Mouse (Mus musculus) granulocyte monocyte progenitor cell, adult 5-6 weeks (primary cell): ENCODE data around the gene B4galnt2. TPM values are rescaled to one million over a fixed set of nuclear protein-coding genes. Genes with fewer than 3 reads are reported as not detected.
"Not testable (repeated sequence)": the region's sequence is repeated elsewhere in the genome, so short reads cannot be mapped to it uniquely, and the experiment has no call there.

ENCODE experiments used
- ATAC-seq: replicated peaks from 2 replicates; pipeline ENCODE4 v1.8.0; 2016; ENCODE audit warnings: mild to moderate bottlenecking, moderate TSS enrichment, inconsistent platforms; ENCODE audit not compliant: poor library complexity, severe bottlenecking
- total RNA-seq, 2 experiments: library from RNA; stranded (forward) in 1 of 2; stranded (reverse) in 1 of 2; fragments of 200-712, 200-1000 nt in 1 of 2; fragments of >200 nt in 1 of 2; fragmentation: Nextera tagmentation in 1 of 2; gene quantifications; 2 replicates each; pipeline ENCODE4 v1.2.3; 2014 to 2017

B4galnt2 gene
- total RNA-seq, 2 experiments from 2014 or later = not detected

DNA sequence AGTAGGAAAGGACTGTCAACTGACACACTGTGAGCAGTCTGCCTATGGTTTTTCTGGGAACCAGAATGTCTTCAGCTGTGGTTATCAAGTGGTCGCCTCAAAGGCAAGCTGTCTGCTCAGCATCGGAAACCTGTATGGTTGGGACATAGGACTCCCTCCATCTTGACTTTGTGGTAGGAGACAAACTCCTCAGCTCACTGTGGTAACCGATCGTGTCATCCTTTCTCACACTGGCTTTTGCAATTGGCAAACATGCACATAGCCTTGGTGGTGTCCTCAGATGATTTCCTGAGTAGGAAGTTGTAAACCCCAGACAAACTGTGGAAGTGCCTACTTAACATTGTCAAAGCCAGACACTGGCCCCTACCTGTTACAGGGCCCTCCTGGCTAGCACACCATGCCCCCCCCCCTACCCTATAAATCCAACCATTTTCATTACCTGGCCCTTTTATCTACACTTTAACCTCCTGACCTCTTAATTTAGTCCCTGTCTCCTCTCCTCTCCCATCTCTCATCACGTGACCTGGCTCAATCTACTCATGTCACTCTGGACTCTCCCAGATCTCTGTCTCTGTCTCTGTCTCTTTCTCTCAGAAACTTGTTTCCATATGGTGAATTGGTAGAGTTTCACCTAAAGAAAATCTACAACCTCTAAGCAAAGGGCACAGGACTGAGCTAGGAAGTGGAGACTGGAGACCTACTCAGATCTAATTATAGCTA is 6.7 kb downstream of the B4galnt2 start:
- peak; percentile 97 for ATAC-seq

DNA sequence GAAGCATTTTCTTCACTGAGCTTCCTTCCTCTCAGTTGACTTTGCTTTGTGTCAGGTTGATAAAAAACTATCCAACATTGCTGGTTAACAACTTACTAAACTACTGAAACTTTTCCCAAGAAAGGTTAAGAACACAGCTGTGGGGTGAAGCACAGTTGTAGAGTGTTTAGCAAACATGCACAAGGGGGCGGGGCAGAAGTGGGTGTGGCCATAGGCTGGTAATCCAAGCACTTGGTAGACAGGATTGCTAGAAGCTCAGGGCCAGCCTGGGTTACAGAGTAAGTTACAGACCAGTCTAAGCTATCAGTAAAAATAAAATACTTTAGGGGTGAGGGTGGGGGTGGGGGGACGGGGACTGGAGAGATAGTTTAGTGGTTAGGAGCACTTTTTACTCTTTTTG is 10.4 kb downstream of the B4galnt2 start:
- ATAC-seq = no peak

DNA sequence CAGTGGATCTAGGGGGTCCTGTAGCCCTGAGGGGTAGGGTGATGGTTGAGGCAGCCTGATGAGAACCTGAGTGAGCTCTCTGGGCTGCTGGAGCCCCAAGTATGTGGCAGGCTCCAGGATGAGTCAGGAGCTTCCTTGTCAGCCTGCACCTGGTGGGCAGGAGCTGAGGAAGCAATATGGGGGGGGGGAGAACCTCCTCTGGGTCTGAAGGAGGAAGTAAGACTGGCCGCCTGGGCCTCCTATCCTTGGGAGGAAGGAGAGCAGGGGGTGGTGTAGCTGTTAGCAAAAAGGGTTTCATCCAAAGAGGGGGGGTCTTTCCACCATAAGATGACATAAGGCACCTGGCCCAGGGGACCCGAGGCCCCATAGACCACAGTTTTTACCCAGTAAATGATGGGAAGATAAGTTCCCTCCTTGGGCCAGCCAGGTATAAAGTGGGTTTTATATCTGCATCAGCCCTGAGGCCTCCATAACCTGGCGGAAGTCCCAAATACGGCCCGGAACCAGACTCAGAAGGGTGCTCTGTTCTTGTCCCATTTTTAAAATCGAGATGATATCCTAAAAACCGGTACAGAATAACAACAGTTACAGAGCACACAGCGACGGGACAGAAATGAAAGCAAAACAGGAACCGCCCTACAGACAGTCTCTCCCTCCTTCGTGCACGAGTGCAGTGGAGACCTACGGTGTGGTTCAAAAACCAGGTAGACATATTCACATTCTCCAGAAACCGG is 18.1 kb downstream of the B4galnt2 start:
- ATAC-seq = peak; percentile 87

DNA sequence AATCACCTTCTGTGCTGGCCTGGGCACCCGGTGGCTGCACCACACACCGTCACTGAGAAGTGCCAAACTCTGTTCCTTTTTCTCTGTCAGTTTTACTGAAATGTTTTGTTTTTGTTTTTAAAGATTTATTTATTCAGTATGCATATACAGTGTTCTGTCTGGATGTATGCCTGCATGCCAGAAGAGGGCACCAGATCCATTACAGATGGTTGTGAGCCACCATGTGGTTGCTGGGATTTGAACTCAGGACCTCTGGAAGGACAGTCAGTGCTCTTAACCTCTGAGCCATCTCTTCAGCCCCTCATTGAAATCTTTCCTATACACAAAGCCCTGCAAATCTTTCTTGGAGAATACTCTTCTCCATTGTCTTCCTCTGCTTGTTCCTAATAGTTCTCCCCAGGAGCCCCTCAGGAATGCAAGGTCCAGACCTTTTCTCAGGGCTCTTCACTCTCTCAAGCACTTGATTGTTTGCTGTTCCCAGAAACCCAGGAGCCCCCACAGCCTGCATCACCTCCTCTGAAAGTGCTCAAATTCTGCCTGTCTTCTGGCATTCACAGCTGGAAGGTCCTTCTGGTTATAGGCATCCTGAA is 24.1 kb downstream of the B4galnt2 start:
- ATAC-seq = no peak

DNA sequence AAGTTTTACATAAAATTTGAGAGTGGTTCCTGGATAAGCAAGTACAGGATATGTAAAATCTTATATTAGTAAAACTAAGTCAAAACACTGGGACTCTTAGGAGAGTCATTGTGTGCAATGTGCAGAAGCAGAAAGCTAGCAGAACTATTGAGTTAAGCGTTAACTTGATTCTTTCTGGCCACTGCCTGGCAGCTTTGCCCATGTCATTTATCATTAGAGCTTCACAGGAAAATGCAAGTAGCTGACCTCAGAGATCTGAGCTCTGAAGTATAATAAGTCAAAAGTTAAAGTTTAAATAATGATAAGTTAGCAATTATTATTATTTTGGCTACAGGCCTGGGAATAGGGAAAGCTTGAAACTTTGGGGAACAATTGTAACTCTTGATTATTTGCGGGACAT is 34.8 kb downstream of the B4galnt2 start:
- not testable (repeated sequence) for ATAC-seq

DNA sequence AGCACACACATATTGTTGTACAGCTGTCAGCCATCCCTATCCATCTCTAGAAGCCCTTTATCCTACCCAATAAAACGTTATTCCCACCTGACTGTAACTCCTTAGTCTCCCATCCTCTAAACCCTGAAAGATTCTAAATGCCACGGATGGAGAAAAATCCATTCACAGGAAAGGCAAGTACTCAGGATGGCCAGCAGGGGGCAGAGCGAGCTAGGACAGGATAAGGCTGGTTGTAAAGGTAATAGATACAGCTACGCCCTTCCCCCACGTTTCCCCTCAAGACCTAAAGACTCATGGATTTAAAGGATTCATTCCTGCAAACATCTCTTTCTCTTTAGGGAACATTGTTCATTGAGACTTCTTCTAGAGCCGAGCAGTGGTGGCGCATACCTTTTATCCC is 38.4 kb downstream of the B4galnt2 start:
- ATAC-seq = peak; percentile 56; the same call in 1 of the 2 replicates

DNA sequence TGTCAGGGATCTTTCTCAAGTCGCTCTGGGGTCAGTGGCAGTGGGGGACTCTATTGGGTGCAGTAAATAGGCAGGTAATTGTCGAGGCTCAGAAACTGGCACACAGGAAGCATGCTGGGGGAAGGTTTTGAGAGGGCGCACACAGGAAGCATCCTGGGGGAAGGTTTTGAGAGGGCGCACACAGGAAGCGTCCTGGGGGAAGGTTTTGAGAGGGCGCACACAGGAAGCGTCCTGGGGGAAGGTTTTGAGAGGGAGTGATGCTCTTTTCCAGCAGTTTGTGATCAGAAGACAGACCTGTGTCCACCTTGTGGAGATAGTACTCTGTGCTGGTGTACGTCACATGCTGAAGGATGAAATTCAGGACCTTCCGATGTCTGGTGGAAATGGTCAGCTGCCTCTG is 38.9 kb downstream of the B4galnt2 start:
- ATAC-seq = peak; percentile 73

DNA sequence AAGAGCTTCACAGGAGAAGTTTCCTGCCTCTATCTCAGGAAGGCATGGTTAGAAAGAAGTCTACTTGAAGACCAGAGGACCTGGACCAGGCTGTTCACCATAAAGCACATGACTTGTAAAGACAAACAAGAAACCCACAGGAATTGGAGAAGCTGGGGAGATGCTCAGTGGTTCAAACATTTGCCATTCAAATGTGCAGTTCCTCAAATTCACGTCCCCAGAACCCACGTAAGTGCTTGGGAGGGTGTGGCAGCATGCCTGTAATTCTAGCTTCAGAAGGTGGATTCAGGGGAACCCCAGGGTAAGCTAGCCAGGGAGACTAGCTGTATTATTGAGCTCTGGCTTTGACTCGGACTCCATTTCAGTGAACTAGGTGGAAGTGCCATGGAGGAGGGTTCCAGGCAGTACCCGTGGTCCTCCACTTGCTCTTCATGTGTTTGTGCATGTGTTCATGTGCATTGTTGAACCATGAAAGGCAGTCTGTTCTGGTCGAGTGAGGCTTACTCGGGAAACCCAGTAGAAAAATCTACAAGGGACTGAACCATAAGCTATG is 44.7 kb downstream of the B4galnt2 start:
- ATAC-seq = peak; percentile 71

DNA sequence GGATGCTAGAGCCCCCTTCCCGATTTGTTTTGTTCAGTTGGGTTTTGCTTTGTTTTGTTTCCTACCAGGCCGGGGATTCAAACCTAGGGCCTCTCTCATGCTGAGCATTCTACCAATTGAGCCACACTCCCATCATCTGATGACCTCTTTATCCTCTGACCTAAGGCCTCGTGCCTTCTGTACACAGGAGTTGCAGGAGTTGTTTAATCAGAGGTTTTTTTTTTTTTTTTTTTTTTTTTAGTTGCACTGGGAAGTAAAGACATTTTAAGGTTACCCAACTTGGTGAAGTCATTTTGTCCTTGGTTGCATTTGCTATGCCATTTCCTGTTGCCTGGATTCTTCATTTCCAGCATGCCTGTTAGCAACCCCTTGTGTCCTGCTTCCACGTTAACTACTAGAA is 45.2 kb downstream of the B4galnt2 start:
- peak; percentile 53 for ATAC-seq

DNA sequence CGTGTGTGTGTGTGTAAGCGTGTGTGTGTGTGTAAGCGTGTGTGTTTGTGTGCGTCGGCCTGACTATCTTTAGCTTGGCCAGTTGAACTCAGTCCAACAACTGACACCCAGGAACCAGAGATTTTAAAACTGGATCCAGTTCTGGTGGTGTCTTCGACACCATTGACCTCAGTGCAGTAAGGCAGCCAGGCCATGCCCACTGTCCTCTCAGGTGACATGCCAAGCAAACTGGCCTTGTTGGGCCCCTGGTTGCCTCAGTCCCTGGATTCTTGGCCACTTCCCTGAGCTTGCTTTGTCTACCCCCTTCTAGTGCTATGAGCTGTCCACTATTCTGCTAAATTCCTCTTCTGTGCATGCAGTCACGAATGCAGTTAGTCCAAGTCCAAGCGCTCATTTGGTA is 53.3 kb downstream of the B4galnt2 start:
- no peak for ATAC-seq

DNA sequence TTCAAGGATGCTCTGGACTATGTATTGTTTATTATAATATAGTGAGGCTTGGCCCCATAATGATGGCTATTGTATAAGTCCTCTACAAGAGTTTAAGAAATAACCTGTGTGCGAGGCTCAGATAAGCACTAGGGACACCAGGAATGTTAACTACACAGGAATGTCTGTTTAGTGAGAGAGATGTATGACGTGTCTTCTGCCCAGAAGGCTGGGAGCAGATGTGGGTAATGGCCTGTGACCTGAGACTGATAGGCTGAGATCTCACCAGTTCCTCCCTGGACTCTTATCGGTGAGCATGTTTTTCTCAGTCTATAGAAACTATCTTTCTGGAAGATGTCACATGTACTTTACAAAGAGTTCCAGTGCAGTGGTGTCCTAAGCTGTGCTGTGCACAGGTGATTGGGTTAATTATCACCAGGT is 54.6 kb downstream of the B4galnt2 start:
- no peak for ATAC-seq

DNA sequence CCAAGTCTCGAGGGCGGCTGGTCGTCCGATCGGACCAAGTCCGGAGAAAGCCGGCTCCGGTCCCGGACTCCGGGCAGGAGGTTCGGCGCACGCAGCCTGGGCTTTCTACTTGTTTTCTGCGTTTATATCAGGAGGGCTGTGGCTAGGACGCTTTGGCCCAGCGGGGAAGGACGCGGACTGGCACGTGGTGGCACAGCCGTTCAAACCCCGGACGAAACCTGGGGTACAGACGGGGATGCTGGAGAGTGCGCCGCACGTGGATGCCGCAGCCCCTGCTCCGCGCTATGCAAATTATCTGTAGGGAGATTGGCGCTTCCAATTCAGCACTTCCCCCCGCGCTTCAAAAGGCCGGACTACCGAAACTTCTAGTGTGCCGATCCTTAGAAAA is 55.2 kb downstream of the B4galnt2 start:
- ATAC-seq = peak; percentile 57

DNA sequence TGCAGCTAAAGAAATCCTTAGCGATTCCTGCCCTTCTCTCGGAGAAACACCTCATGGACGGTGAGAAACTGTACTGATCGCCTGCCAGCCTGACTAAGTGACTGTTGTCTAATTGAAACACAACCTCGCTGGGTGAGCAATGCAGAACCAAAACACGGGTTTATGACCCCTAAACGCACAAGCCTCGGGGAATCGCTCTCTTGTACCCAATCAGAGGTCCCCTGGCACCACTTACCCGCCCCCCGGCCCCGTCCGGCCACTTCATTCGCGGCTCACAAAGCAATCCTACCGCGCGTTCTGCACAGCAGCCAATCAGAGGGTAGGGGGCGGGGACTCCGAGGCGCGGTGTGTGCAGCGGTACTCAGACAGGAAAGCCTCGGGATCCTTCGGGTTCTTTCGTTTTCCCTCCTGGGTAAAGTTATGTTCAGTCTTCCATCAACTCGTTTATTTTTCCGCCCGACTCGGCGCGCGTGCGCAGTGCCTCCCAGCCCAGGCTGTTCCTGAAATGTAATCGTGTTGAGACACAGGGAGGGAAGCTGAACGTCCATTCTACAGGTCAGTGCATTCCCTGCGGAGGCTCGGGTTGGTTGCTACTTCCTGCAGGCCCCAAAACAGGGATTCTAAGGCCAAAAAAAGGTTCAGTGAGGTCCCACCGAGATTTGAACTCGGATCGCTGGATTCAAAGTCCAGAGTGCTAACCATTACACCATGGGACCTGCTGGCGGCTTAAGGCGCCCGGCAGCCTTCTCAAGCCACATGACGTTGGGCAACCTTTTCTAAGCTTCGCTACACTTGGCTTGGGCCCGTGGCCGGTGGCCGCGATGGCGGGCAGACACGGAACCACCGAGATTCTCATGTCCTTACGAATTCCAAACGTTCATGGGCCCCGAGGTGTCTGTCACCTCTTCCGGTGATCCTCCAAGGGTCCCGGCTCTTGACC is 55.9 kb downstream of the B4galnt2 start:
- ATAC-seq = peak; percentile 95

DNA sequence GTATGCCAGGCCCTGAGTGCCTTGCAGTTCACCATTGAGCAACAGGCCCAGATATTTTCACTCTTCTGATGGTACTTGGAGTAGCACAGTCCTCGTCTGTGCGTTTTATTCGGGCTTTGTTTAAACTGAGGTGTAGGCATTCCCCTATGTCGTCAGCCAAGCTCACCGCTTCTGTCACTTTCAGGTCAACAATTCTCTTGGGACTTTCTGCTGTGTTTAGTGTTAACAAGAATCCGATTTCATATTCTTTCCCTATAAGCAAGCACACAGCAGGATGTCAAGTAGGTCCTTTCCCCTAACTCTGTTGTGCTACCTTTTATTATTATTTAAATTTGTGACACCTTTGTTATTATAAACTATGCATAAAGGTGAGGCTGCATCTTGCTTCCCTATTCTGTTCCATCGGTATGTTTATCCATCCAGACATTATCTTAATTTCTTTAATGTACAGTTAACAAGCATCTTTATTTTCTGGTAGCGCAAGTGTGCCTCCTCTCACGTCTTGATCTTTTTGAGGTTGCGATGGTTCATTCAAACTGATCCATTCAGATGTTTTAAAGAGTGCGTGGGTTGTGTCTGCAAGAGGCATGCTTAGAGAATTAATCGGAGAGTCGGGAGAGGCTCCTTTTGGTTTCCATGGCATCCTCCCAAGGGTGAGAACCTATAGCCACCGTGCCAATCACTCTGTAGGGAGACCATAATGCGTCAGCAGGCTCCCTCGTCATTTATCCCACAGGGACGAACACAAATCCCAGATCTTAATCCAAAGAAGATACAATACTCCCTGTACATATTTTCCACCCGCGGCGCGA is 56.8 kb downstream of the B4galnt2 start:
- no peak for ATAC-seq

DNA sequence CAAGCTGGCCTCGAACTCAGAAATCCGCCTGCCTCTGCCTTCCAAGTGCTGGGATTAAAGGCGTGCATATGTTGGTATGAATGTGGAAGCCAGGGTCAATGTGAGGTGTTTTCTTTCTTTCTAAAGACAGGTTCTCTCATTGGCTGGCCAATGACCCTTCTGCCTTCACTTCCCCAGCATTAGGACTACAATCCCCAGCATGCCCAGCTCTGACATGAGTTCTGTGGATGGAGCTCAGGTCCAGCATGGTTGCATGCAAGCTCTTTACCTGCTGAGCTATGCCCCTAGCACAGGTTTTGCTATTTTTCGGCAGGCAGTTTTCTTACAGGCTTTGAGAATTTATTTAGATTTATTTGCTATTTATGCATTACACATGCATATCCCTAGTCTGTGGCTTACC is 57.4 kb downstream of the B4galnt2 start:
- no peak for ATAC-seq

DNA sequence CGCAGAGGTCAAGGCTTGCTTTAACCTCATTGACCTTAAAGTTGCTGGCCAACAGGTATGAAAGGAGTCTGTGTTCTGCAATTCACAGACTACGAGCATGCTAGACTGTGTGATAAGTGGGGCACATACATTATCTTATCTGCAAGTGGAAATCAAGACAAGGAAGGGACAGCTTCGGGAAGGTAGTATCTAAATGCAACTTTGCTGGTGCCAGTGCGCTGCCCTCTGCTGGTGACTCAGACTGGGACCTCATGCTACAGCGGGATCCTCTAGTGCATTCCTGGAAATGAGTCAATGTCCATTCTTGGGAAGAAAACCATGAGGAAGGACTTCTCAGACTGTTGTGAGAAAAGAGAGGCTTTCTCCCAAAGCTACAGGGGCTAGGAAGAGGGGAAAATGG is 61.0 kb downstream of the B4galnt2 start:
- 0 out of 2 replicates have a peak, but pooled peaks have one; percentile 23 for ATAC-seq

DNA sequence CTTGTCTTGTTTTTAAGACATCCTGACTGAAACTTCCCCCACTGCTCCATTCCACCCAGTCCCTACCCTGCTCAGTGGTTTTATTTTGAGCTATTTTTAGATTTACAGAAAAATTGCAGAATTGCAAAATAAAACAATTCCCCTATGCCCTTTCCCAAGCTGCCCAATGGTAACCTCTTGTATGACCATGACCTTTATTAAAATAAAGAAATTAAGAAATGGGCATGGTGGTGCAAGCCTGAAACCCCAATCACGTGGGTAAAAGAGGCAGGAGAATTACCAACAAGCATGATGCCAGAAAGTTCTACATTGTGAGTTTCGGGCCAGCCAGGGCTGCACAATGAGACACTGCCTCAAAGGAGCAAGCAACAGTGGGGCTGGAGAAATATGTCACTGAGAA is 63.8 kb downstream of the B4galnt2 start:
- peak; percentile 81 for ATAC-seq

DNA sequence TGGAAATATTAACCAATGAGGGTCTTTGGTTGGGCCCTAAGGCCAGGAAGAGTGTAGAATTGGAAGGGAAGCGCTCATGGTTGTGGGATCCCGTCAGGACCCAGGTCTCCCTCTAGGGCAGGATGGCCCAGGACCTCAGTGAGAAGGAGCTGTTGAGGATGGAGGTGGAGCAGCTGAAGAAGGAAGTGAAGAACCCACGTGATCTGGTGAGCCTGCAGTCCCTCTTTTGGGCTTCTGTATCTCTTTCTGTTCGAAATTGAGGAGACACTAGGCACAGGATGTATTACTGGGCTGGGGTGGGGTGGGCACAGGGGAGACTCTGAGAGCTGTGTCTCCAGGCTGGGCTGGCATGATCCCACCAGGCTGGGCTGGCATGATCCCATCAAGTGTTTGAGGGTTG is 69.8 kb downstream of the B4galnt2 start:
- ATAC-seq = 0 out of 2 replicates have a peak, but pooled peaks have one; percentile 2

DNA sequence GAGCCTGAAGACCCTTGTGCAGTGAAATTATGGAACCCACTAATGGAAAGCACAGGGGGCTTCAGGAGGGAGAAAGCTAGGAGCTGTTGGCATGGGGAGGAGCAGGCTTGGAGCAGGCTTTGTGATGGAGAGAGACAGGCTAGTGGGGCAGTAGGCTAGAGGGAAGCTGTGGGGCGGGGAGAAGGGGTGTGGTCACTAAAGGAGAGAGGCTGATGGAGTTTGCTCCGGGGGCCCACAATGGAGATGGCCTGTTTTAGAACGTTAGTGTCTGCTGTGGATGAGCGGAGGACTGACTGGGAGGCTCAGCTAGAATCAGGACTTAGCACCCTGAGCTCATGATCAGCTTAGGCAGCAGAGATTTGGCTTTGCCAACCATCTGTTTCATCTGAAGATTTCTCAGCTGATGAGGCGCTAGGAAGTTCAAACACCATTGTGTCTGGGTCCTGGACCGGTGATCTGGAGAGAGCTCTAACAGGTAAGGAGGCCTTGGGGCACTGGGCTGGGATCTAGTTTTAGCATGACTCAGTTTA is 71.2 kb downstream of the B4galnt2 start:
- ATAC-seq = no peak
